Mouse (Mus musculus): ENCODE data around the gene Agpat1. TPM values are rescaled to one million over a fixed set of nuclear protein-coding genes. Genes with fewer than 3 reads are reported as not detected.
A peak's percentile ranks its signal among the peaks of the same experiment; 100 is the strongest.

Agpat1 gene
- polyA plus RNA-seq, 2 experiments: 53.3 to 150 TPM

DNA sequence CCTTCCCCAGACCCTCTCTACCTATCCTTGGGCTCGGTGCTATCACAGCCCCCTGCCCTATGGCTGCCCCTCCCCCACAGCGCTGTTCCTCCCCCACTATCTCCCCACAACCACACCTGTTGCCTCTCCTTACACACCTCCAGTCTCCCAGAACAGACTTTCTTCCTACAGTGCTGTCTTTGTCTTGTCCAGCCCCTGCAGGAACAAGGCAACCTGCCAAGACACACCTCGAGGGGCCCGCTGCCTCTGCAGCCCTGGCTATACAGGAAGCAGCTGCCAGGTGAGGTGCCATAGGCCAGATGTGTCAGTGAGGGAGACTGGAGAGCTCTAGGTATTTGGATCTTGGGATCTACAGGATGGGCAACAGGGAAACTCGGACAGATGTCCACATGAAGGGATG lies 27.5 kb upstream of the Agpat1 start:
- Histone ChIP-seq H3K9me3 (ENCODE audit: control insufficient read depth, low read length) (no peaks in the 10 kb centered on the region), H3K4me1 (ENCODE audit: control insufficient read depth, insufficient read depth, low read length) (peaks cover 5% of the 10 kb centered on the region; the same call in 1 of the 2 replicates), H3K36me3 (ENCODE audit: control insufficient read depth, insufficient read depth, low read length) (no peaks in the 10 kb centered on the region), H3K27me3 (ENCODE audit: control insufficient read depth, insufficient read depth, low read length) (no peaks in the 10 kb centered on the region), H3K4me3 (replicated peaks; ENCODE audit: low read length) (no peak overlapping the region), H3K27ac (replicated peaks; ENCODE audit: low read depth, low read length) (no peak overlapping the region), H3K9ac (ENCODE audit: low read depth, low read length, severe bottlenecking) (no peak overlapping the region), H3K4me2 (replicated peaks; ENCODE audit: low read depth, low read length, severe bottlenecking) (no peak overlapping the region)
- ATAC-seq (ENCODE audit: low FRiP score, low read depth) (0 out of 2 replicates have a peak, but pooled peaks have one; percentile 16), DNase-seq (ENCODE audit: low spot score) (no peak)
- no peak for TF ChIP-seq POLR2A (IDR thresholded peaks at IDR 0.05; ENCODE audit: borderline replicate concordance, extremely low read depth, insufficient read depth, insufficient read length)
- WGBS: 45% methylated on average over 5 of the region's 5 CpGs

GRCm38 (mm10) chr17:34578070-34578469 lies 26.0 kb upstream of the Agpat1 start:
- ATAC-seq (ENCODE audit: low FRiP score, low read depth) (no peak), DNase-seq (ENCODE audit: low spot score) (no peak)
- WGBS: 93% methylated on average over 3 of the region's 3 CpGs
- H3K9me3 ChIP-seq (ENCODE audit: control insufficient read depth, low read length): no peaks in the 10 kb centered on the region
- no peaks in the 10 kb centered on the region for H3K27me3 ChIP-seq (ENCODE audit: control insufficient read depth, insufficient read depth, low read length)
- H3K9ac ChIP-seq (ENCODE audit: low read depth, low read length, severe bottlenecking): no peak overlapping the region
- no peaks in the 10 kb centered on the region for H3K36me3 ChIP-seq (ENCODE audit: control insufficient read depth, insufficient read depth, low read length)
- no peak overlapping the region for H3K4me2 ChIP-seq (replicated peaks; ENCODE audit: low read depth, low read length, severe bottlenecking)
- no peak overlapping the region for H3K27ac ChIP-seq (replicated peaks; ENCODE audit: low read depth, low read length)
- TF ChIP-seq POLR2A (IDR thresholded peaks at IDR 0.05; ENCODE audit: borderline replicate concordance, extremely low read depth, insufficient read depth, insufficient read length): no peak
- H3K4me1 ChIP-seq (ENCODE audit: control insufficient read depth, insufficient read depth, low read length): peaks cover 5% of the 10 kb centered on the region; the same call in 1 of the 2 replicates
- H3K4me3 ChIP-seq (replicated peaks; ENCODE audit: low read length): no peak overlapping the region

- Histone ChIP-seq H3K4me3 (replicated peaks; ENCODE audit: low read length) (no peak overlapping the region), H3K36me3 (ENCODE audit: control insufficient read depth, insufficient read depth, low read length) (no peaks in the 10 kb centered on the region), H3K4me2 (replicated peaks; ENCODE audit: low read depth, low read length, severe bottlenecking) (no peak overlapping the region), H3K9ac (ENCODE audit: low read depth, low read length, severe bottlenecking) (no peak overlapping the region), H3K9me3 (ENCODE audit: control insufficient read depth, low read length) (no peaks in the 10 kb centered on the region), H3K27ac (replicated peaks; ENCODE audit: low read depth, low read length) (no peak overlapping the region), H3K27me3 (ENCODE audit: control insufficient read depth, insufficient read depth, low read length) (no peaks in the 10 kb centered on the region), H3K4me1 (ENCODE audit: control insufficient read depth, insufficient read depth, low read length) (peaks cover 12% of the 10 kb centered on the region; the same call in 1 of the 2 replicates)
- DNase-seq (ENCODE audit: low spot score) (no peak), ATAC-seq (ENCODE audit: low FRiP score, low read depth) (no peak)
- WGBS: 83% methylated on average over 12 of the region's 12 CpGs
- no peak for TF ChIP-seq POLR2A (IDR thresholded peaks at IDR 0.05; ENCODE audit: borderline replicate concordance, extremely low read depth, insufficient read depth, insufficient read length)
Measured at GRCm38 (mm10) chr17:34582528-34582927, 21.5 kb upstream of the Agpat1 start.

DNA sequence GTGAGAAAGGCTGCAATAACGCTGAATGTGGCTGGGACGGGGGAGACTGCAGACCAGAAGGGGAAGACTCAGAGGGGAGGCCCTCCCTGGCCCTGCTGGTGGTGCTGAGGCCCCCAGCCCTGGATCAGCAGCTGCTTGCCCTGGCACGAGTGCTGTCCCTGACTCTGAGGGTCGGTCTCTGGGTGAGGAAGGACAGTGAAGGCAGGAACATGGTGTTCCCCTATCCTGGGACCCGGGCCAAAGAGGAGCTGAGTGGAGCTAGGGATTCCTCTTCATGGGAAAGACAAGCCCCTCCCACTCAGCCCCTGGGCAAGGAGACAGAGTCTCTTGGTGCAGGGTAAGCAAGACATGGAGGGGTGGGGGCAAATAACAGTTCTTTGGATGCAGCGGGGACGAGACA lies 20.7 kb upstream of the Agpat1 start:
- TF ChIP-seq POLR2A (IDR thresholded peaks at IDR 0.05; ENCODE audit: borderline replicate concordance, extremely low read depth, insufficient read depth, insufficient read length): no peak
- Histone ChIP-seq H3K27me3 (ENCODE audit: control insufficient read depth, insufficient read depth, low read length) (no peaks in the 10 kb centered on the region), H3K36me3 (ENCODE audit: control insufficient read depth, insufficient read depth, low read length) (no peaks in the 10 kb centered on the region), H3K9me3 (ENCODE audit: control insufficient read depth, low read length) (no peaks in the 10 kb centered on the region), H3K4me1 (ENCODE audit: control insufficient read depth, insufficient read depth, low read length) (peaks cover 15% of the 10 kb centered on the region; the same call in 1 of the 2 replicates), H3K27ac (replicated peaks; ENCODE audit: low read depth, low read length) (no peak overlapping the region), H3K4me2 (replicated peaks; ENCODE audit: low read depth, low read length, severe bottlenecking) (no peak overlapping the region), H3K4me3 (replicated peaks; ENCODE audit: low read length) (no peak overlapping the region), H3K9ac (ENCODE audit: low read depth, low read length, severe bottlenecking) (no peak overlapping the region)
- no peak for DNase-seq (ENCODE audit: low spot score)
- 60% methylated on average over 7 of the region's 7 CpGs for WGBS
- no peak for ATAC-seq (ENCODE audit: low FRiP score, low read depth)

DNA sequence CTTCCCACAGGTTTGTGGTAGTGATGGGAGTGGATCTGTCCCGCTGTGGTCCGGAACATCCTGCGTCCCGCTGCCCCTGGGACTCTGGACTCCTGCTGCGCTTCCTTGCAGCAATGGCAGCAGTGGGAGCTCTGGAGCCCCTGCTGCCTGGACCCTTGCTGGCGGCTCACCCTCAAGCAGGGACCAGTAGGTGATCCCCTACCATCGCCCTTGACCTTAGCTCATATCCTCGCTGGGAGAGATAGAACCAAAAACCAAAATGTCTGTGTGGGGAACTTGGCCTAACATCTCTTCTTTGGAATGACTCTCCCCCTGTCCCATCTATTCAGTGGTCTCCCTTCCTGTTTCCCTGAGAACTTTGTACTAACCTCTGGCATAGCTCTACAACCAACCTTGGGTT lies 20.2 kb upstream of the Agpat1 start:
- Histone ChIP-seq H3K4me2 (replicated peaks; ENCODE audit: low read depth, low read length, severe bottlenecking) (no peak overlapping the region), H3K4me1 (ENCODE audit: control insufficient read depth, insufficient read depth, low read length) (peaks cover 19% of the 10 kb centered on the region), H3K27ac (replicated peaks; ENCODE audit: low read depth, low read length) (no peak overlapping the region), H3K27me3 (ENCODE audit: control insufficient read depth, insufficient read depth, low read length) (no peaks in the 10 kb centered on the region), H3K4me3 (replicated peaks; ENCODE audit: low read length) (no peak overlapping the region), H3K9me3 (ENCODE audit: control insufficient read depth, low read length) (no peaks in the 10 kb centered on the region), H3K36me3 (ENCODE audit: control insufficient read depth, insufficient read depth, low read length) (no peaks in the 10 kb centered on the region), H3K9ac (ENCODE audit: low read depth, low read length, severe bottlenecking) (no peak overlapping the region)
- WGBS: 94% methylated on average over 8 of the region's 8 CpGs
- no peak for ATAC-seq (ENCODE audit: low FRiP score, low read depth)
- DNase-seq (ENCODE audit: low spot score): no peak
- no peak for TF ChIP-seq POLR2A (IDR thresholded peaks at IDR 0.05; ENCODE audit: borderline replicate concordance, extremely low read depth, insufficient read depth, insufficient read length)

GRCm38 (mm10) chr17:34585121-34585520 lies 18.9 kb upstream of the Agpat1 start:
- DNase-seq (ENCODE audit: low spot score): no peak
- no peaks in the 10 kb centered on the region for H3K36me3 ChIP-seq (ENCODE audit: control insufficient read depth, insufficient read depth, low read length)
- no peak overlapping the region for H3K9ac ChIP-seq (ENCODE audit: low read depth, low read length, severe bottlenecking)
- H3K27me3 ChIP-seq (ENCODE audit: control insufficient read depth, insufficient read depth, low read length): no peaks in the 10 kb centered on the region
- TF ChIP-seq POLR2A (IDR thresholded peaks at IDR 0.05; ENCODE audit: borderline replicate concordance, extremely low read depth, insufficient read depth, insufficient read length): no peak
- WGBS: 96% methylated on average over 8 of the region's 8 CpGs
- H3K4me1 ChIP-seq (ENCODE audit: control insufficient read depth, insufficient read depth, low read length): peaks cover 29% of the 10 kb centered on the region
- H3K4me3 ChIP-seq (replicated peaks; ENCODE audit: low read length): no peak overlapping the region
- H3K4me2 ChIP-seq (replicated peaks; ENCODE audit: low read depth, low read length, severe bottlenecking): no peak overlapping the region
- no peak overlapping the region for H3K27ac ChIP-seq (replicated peaks; ENCODE audit: low read depth, low read length)
- H3K9me3 ChIP-seq (ENCODE audit: control insufficient read depth, low read length): no peaks in the 10 kb centered on the region
- no peak for ATAC-seq (ENCODE audit: low FRiP score, low read depth)

All from limb, embryonic 14.5 days (tissue).